Mouse (Mus musculus) bone marrow, adult 2 months (tissue): Measurements from ENCODE around the gene Col16a1. TPM values are rescaled to one million over a fixed set of nuclear protein-coding genes. Genes with fewer than 3 reads are reported as not detected.

ENCODE experiments used
- H3K27ac ChIP-seq: fragments of 200-500 bp; 2 replicates; pipeline ENCODE4 v1.5.1; 2012; ENCODE audit warnings: low read depth, mild to moderate bottlenecking, control low read depth, inconsistent platforms, low read length; ENCODE audit not compliant: control insufficient read depth, poor library complexity, insufficient read depth
- H3K4me1 ChIP-seq: fragments of 200-500 bp; 2 replicates; pipeline ENCODE4 v1.6.1; 2011; ENCODE audit warnings: low read length; ENCODE audit not compliant: control insufficient read depth, insufficient read depth
- H3K4me3 ChIP-seq: fragments of 200-500 bp; replicated peaks from 2 replicates; pipeline ENCODE3; 2011; ENCODE audit warnings: mild to moderate bottlenecking, low read depth, low read length, control low read depth; ENCODE audit not compliant: control insufficient read depth
- CTCF ChIP-seq: fragments of 200-500 bp; IDR thresholded peaks from 2 replicates; pipeline ENCODE4 v1.5.1; 2011; ENCODE audit warnings: low read length, control low read depth; ENCODE audit not compliant: control insufficient read depth, insufficient read depth
- POLR2A ChIP-seq: fragments of 200-500 bp; IDR thresholded peaks from 2 replicates; pipeline ENCODE4 v1.6.1; 2011; ENCODE audit warnings: low read depth, mild to moderate bottlenecking, control low read depth, low read length, borderline replicate concordance; ENCODE audit not compliant: control insufficient read depth
- WGBS: fragments of 180-500 bp; shearing (Covaris S2); methylation state at CpG from one replicate; pipeline ENCODE4 v1.1.7; 2018; 5-methylcytosine and 5-hydroxymethylcytosine counted together
- polyA plus RNA-seq: library from polyadenylated mRNA; stranded (reverse); fragments of >200 nt; gene quantifications from 2 replicates; pipeline ENCODE4 v1.2.4, GENCODE M21; 2011; ENCODE audit warnings: low replicate concordance; ENCODE audit not compliant: missing spikeins, insufficient read depth, insufficient read length

Col16a1 gene
- polyA plus RNA-seq, 1 experiment: 8.8 TPM

DNA sequence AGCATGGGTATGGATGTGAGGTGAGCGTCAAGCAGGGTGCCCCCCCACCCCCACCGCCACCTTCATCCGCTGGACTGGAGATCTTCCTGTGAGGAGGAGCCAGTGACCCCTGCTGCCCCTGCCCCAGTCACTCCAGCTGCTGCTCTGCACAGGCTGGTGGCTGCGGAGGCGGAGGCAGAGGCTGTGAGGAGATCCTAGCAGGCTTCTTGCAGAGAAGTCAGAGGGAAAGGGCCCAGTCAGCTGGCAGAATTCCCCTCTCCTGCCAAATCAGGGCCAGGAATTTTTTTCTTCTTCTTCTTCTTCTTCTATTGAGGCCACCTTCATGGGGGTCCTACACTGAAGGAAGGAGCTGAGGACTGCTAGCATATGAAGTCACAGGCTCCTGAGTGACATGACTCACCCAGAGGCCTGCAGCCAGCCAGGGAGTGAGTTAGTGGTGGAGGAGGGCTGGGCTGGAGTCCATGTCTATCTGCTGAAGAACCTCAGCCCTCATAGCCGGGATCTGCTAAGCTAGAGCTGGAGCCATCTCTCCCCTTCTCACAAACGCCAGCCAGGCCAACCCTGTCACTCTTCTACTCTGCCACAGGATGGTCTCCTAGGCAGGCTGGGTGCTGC lies 36.8 kb downstream of the Col16a1 start:
- Histone ChIP-seq H3K4me1 (no peaks in the 10 kb centered on the region), H3K4me3 (no peak overlapping the region), H3K27ac (no peak overlapping the region)
- TF ChIP-seq CTCF: no peak
- 77% methylated on average over 7 of the region's 7 CpGs for WGBS

DNA sequence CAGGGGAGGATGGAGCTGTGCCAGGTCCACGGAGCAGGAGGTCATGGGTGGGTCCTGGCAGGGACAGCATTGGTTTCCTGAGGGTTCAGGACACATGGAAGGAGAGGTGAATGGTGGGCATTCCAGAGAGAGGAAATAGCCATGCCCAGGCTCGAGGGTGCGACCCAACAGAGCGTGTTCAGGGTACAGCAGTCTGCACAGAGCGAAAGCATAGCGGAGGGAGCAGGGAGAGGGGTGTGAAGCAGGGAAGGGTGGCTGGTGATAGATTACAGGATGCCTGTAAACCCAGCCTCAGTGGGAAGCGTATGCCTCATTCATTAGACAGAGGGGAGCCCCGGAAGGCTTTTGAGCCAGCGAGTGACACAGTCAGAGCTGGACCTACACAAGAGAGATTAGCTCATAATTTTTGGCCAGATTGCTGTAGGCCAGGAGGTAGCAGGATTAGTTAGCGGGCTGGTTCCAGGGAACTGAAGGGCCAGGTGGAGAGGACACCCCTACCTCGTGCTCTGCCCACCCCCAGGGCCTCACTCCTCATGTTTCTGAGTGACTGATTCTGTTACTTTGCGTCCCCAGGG lies 37.7 kb downstream of the Col16a1 start:
- no peak for TF ChIP-seq CTCF
- no peak for TF ChIP-seq POLR2A
- no peaks in the 10 kb centered on the region for H3K4me1 ChIP-seq
- H3K27ac ChIP-seq: no peak overlapping the region
- 76% methylated on average over 12 of the region's 12 CpGs for WGBS
- H3K4me3 ChIP-seq: no peak overlapping the region

DNA sequence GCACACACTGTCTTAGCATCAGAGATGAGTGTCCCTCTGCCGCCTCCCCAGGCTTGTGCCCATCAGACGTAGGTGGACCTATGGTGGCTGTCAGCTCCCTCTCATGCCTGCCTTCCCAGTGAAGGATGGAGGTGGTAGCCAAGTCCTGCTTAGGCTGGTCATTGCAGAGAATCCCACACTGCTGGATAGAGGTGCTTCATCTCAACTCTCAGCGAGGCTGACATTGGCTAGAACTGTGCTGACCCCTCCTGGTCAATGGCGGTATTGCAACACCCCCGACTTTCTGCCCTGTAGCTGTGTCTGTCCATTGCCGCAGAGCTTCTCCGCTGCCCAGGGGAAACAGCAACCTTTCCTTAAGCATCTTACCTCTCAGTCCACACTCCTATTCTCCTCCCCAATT lies 39.7 kb downstream of the Col16a1 start:
- WGBS: 18% methylated on average over 7 of the region's 7 CpGs
- no peak overlapping the region for H3K4me3 ChIP-seq
- H3K4me1 ChIP-seq: no peaks in the 10 kb centered on the region
- no peak for TF ChIP-seq POLR2A
- peak; percentile 97 for TF ChIP-seq CTCF
- no peak overlapping the region for H3K27ac ChIP-seq

DNA sequence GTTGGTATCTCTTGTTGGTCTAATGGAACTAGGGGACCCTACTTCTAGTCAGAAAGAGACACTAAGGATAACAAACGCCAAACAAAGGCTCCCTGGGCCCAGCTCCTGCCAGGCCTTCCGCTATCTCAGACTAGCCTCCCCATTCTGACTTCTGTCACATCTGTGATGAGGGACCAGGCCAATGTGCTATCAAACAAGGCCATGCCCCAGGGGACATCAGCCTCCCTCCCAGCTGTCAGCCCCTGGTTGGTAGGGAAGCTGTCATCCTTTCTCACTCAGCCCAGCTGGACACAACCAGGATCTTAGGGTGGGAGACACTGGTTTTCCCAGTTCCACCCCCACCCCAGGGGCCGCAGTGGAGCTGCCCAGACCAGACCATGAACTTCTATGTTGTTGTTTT lies 47.5 kb downstream of the Col16a1 start:
- 82% methylated on average over 3 of the region's 3 CpGs for WGBS
- Histone ChIP-seq H3K4me1 (no peaks in the 10 kb centered on the region), H3K4me3 (no peak overlapping the region), H3K27ac (no peak overlapping the region)
- TF ChIP-seq CTCF (no peak), POLR2A (no peak)

DNA sequence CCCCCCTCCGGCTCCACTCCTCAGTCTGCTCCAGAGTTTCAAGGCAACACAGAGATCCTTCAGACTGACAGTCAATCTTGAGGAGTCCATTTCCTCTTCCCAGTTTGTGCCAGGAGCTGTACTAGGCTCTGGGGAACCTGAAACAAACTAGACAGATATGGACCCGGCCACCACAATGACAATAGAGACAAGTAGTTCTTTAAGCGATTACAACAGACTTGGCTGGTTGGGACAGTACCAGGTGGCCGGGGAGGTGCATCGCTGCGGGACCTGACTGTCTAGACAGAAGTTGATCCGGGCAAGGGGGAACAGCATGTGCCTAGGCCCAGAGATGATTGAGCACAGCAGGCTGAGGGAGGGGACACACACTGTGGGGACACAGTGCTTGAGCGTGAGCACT lies 53.5 kb downstream of the Col16a1 start:
- no peak overlapping the region for H3K27ac ChIP-seq
- H3K4me1 ChIP-seq: no peaks in the 10 kb centered on the region; the same call in 1 of the 2 replicates
- 44% methylated on average over 8 of the region's 8 CpGs for WGBS
- H3K4me3 ChIP-seq: no peak overlapping the region
- TF ChIP-seq POLR2A: no peak
- no peak for TF ChIP-seq CTCF

DNA sequence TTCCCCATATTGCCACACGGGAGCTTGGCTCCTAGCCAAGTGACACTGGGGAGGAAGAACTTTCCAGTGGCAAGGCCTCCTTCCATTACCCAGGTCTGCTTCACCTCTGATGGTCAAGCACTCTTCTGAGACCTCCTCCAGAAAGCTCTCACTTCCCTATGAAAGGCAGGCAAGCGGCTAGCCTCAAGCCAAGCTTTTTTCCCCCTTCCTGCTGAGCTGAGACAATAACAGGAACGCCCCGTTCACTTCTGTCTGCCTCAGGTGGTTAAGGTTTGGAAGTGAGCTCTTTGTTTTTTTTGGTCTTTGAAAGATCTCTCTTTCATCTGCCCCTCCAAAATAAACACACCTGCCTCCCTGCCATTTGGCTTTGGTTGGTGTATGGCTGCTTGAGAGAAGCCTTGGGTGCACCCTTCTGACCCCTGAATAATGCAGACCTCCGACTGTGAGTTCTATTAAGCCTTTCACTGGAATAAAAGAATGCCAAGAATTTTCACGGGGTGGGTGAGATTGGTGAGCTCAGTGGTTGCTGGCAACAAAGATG lies 54.5 kb downstream of the Col16a1 start, which contains the start of gene Pef1:
Gene Pef1, plus strand, starts transcription at position 448 of the 541 bp plus-strand sequence.
- no peak within 1 kb of the TSS for H3K27ac ChIP-seq
- 25% methylated on average over 6 of the region's 6 CpGs for WGBS
- TF ChIP-seq POLR2A: no peak
- no peak for TF ChIP-seq CTCF

DNA sequence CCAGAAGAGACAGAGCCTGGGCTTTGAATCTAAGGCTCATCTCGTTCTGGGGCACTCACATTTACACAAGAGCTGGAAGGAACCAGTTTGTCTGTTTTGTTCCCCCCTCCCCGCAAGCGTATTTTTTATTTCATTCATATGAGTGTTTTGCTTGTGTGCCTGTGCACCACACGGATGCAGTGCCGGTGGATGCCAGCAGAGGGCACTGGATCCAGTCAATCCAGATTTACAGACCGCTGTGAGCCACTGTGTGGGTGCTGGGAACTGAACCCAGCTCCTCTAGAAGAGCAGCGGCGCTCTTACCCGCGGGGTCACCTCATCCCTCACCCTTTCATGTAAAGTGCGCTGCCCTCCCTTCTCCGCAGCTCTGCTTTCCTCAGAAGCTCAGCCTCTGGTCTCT lies 56.0 kb downstream of the Col16a1 start:
- no peaks in the 10 kb centered on the region; the same call in 1 of the 2 replicates for H3K4me1 ChIP-seq
- H3K4me3 ChIP-seq: no peak overlapping the region
- WGBS: 83% methylated on average over 12 of the region's 12 CpGs
- no peak overlapping the region for H3K27ac ChIP-seq
- peak; percentile 48 for TF ChIP-seq CTCF
- TF ChIP-seq POLR2A: no peak

More for the DNA sequence above, 54.5 kb downstream of the Col16a1 start, which contains the start of gene Pef1:
- no peak within 1 kb of the TSS for H3K4me3 ChIP-seq
- H3K4me1 ChIP-seq: no peaks in the 10 kb centered on the region; the same call in 1 of the 2 replicates

DNA sequence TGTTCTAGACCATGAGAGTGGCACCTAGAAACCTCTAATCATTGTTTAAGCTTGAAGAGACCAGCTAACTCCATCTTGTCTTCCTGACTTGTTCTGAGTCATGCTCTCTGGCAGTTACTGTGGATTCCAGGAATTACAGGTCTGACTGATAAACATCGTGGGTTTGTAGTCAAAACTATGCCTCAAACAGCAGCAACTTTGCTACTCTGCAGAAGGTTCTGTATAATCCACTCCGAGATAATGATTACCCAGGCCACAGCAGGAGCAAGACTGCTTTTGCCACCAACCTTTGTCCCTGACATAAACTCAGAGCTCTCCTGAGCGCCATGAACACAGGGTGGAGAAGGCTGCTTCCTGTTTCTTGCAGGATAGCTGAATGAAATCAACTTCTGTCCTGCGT lies 56.9 kb downstream of the Col16a1 start:
- TF ChIP-seq CTCF (no peak), POLR2A (no peak)
- H3K4me1 ChIP-seq: no peaks in the 10 kb centered on the region; the same call in 1 of the 2 replicates
- no peak overlapping the region for H3K27ac ChIP-seq
- WGBS: 46% methylated on average over 4 of the region's 4 CpGs
- no peak overlapping the region for H3K4me3 ChIP-seq
